15 mouse cellular contexts compared by ENCODE assay signal in genomic region chr7:98137583-98137982, GRCm38 (mm10).
"Had no signal": no experiment of that assay in that cellular context is flagged by ENCODE, and none has a peak within 500 bp of the region (broad histone marks: within the 10 kb centered on the region; RNA-seq: fewer than 3 reads in every experiment).

No protein-coding gene starts in this region.

- H3K4me2 ChIP-seq: liver, embryonic 13.5 days; midbrain, embryonic 11.5 days; neural tube, embryonic 12.5 days had no signal

- DNase-seq: kidney, adult 2 months; kidney, postnatal 25 days; layer of hippocampus, postnatal 36 days; liver, embryonic 13.5 days; lung, adult 2 months; lung, postnatal 14 days; lung, postnatal 4 days; thymus, adult 2 months; thymus, postnatal 14 days; thymus, postnatal 4 days had no signal

- H3K9ac ChIP-seq: liver, embryonic 13.5 days; neural tube, embryonic 12.5 days had no signal

- H3K4me3 ChIP-seq: left cerebral cortex, adult 2 months; liver, embryonic 13.5 days; neural tube, embryonic 12.5 days had no signal

- H3K9me3 ChIP-seq: liver, embryonic 13.5 days; neural tube, embryonic 12.5 days had no signal

- H3K27ac ChIP-seq: kidney, postnatal 0 days; left cerebral cortex, adult 2 months; liver, embryonic 13.5 days; neural tube, embryonic 12.5 days; stomach, postnatal 0 days had no signal

- H3K27me3 ChIP-seq: liver, embryonic 13.5 days; neural tube, embryonic 12.5 days had no signal
